Mouse (Mus musculus) embryonic facial prominence, embryonic 10.5 days (tissue): ENCODE data around the gene Ssbp2. TPM values are rescaled to one million over a fixed set of nuclear protein-coding genes. Genes with fewer than 3 reads are reported as not detected.

Experiments
- DNase-seq: peaks from one replicate; pipeline ENCODE4 v3.0.0-alpha.2; 2017; ENCODE audit warnings: low spot score
- H3K27ac ChIP-seq: fragments of 300-500 bp; sonication (generic); replicated peaks from 2 replicates; pipeline ENCODE4 v1.5.1; 2016; ENCODE audit warnings: mild to moderate bottlenecking
- H3K27me3 ChIP-seq: fragments of 300-500 bp; sonication (generic); replicated peaks from 2 replicates; pipeline ENCODE4 v1.6.1; 2016; ENCODE audit warnings: low read depth, mild to moderate bottlenecking; ENCODE audit not compliant: poor library complexity, severe bottlenecking
- H3K36me3 ChIP-seq: fragments of 300-500 bp; sonication (generic); replicated peaks from 2 replicates; pipeline ENCODE4 v1.6.1; 2016; ENCODE audit warnings: mild to moderate bottlenecking, moderate library complexity
- H3K4me1 ChIP-seq: fragments of 300-500 bp; sonication (generic); 2 replicates; pipeline ENCODE4 v1.6.1; 2016
- H3K4me3 ChIP-seq: fragments of 300-500 bp; sonication (generic); 2 replicates; pipeline ENCODE4 v1.5.1; 2016; ENCODE audit warnings: mild to moderate bottlenecking, moderate library complexity
- H3K9me3 ChIP-seq: fragments of 300-500 bp; sonication (generic); 2 replicates; pipeline ENCODE4 v1.6.1; 2016; ENCODE audit warnings: mild to moderate bottlenecking
- WGBS: fragments of 180-500 bp; shearing (Covaris S2); methylation state at CpG from one replicate; pipeline ENCODE4 v1.1.7; 2016; 5-methylcytosine and 5-hydroxymethylcytosine counted together
- polyA plus RNA-seq: library from polyadenylated mRNA; unstranded; fragments of >200 nt; fragmentation: Nextera tagmentation; extraction: Ambion mirVana; gene quantifications from 2 replicates; pipeline ENCODE4 v1.2.1, GENCODE M21; 2016

Gene Ssbp2
- polyA plus RNA-seq, 1 experiment from 2014 or later = 160 TPM

DNA sequence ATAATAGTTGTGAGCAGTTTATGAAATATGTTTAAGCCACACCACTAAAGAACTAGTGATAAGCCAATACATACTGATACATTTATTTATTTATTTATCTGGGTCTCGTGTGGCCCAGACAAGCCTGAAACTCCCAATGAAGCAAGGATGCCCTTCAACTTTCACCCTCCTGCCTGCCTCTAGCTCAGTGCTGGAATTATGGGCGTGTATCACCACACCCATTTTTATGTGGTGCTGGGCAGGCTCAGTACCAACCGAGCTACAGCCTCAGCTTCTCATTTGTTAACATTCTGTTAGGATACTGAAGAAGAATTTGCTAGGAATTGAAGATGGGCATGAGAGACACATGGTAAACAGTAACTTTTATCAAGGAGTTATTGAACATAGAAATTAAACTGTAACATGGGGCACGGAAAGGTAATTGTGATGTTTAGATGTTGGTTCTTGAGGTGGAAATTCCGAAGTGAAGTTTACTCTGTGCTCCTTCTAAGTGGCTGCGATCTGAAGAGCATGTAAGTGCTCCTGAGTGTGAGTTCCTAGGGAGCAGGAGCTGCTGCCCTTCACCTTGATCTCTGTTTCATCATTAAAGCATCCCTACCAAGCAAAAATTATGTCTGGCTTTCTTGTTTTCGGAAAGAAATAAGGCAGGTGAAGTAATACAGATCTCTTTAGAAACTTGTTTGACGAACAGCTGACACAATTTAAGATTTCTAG lies 5.1 kb downstream of the Ssbp2 start:
- no peak for DNase-seq

GRCm38 (mm10) chr13:91471566-91471965 lies 11.5 kb downstream of the Ssbp2 start:
- WGBS = 88% methylated on average over 2 of the region's 2 CpGs
- DNase-seq = no peak

More for the DNA sequence above, 5.1 kb downstream of the Ssbp2 start:
- 85% methylated on average over 8 of the region's 8 CpGs for WGBS
- H3K4me1 ChIP-seq = peaks cover 26% of the 10 kb centered on the region
- H3K27ac ChIP-seq = no peak overlapping the region
- H3K27me3 ChIP-seq = no peaks in the 10 kb centered on the region
- no peaks in the 10 kb centered on the region for H3K9me3 ChIP-seq
- H3K36me3 ChIP-seq = no peaks in the 10 kb centered on the region
- H3K4me3 ChIP-seq = no peak overlapping the region

GRCm38 (mm10) chr13:91471980-91472379 lies 11.9 kb downstream of the Ssbp2 start:
- H3K27ac ChIP-seq = no peak overlapping the region
- H3K27me3 ChIP-seq = no peaks in the 10 kb centered on the region
- H3K9me3 ChIP-seq = no peaks in the 10 kb centered on the region
- no peak for DNase-seq
- no peaks in the 10 kb centered on the region for H3K36me3 ChIP-seq
- 90% methylated on average over 2 of the region's 2 CpGs for WGBS
- no peak overlapping the region for H3K4me3 ChIP-seq
- peaks cover 4% of the 10 kb centered on the region; the same call in 1 of the 2 replicates for H3K4me1 ChIP-seq

More at GRCm38 (mm10) chr13:91471566-91471965, 11.5 kb downstream of the Ssbp2 start:
- Histone ChIP-seq H3K27ac (no peak overlapping the region), H3K4me1 (peaks cover 4% of the 10 kb centered on the region; the same call in 1 of the 2 replicates), H3K9me3 (no peaks in the 10 kb centered on the region), H3K36me3 (no peaks in the 10 kb centered on the region), H3K27me3 (no peaks in the 10 kb centered on the region), H3K4me3 (no peak overlapping the region)

GRCm38 (mm10) chr13:91473527-91473926 lies 13.4 kb downstream of the Ssbp2 start:
- no peaks in the 10 kb centered on the region for H3K9me3 ChIP-seq
- DNase-seq = no peak
- no peak overlapping the region for H3K4me3 ChIP-seq
- peaks cover 4% of the 10 kb centered on the region; the same call in 1 of the 2 replicates for H3K4me1 ChIP-seq
- H3K27ac ChIP-seq = no peak overlapping the region
- no peaks in the 10 kb centered on the region for H3K36me3 ChIP-seq
- H3K27me3 ChIP-seq = no peaks in the 10 kb centered on the region
- 76% methylated on average over 6 of the region's 6 CpGs for WGBS

DNA sequence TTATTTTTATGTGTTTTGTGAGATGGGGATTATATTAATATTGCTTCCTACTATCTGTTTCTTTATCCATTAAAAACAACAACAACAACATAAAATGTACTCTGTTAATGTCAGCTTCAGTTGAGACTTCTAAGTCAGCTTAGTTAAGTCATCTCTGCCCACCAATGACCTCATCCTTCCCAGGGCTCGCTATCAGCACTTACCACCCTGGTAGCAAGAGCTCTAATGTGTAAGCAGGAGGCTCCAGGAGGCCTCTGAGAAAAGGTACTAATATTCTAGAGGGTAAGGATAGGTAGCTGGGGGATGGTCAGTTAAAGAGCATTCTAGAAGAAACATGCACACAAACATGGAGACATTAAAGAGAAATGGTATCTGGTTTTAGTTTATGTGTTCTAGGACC lies 13.9 kb downstream of the Ssbp2 start:
- 72% methylated on average over 1 of the region's 1 CpGs for WGBS
- H3K4me3 ChIP-seq = no peak overlapping the region
- no peaks in the 10 kb centered on the region for H3K36me3 ChIP-seq
- DNase-seq = no peak
- H3K27me3 ChIP-seq = no peaks in the 10 kb centered on the region
- H3K27ac ChIP-seq = no peak overlapping the region
- H3K9me3 ChIP-seq = no peaks in the 10 kb centered on the region
- H3K4me1 ChIP-seq = peaks cover 4% of the 10 kb centered on the region; the same call in 1 of the 2 replicates

- no peaks in the 10 kb centered on the region for H3K9me3 ChIP-seq
- no peak for DNase-seq
- H3K4me3 ChIP-seq = no peak overlapping the region
- peaks cover 4% of the 10 kb centered on the region; the same call in 1 of the 2 replicates for H3K4me1 ChIP-seq
- H3K27me3 ChIP-seq = no peaks in the 10 kb centered on the region
- H3K27ac ChIP-seq = no peak overlapping the region
- 0 out of 2 replicates have a peak, but pooled peaks cover 5% of the 10 kb centered on the region for H3K36me3 ChIP-seq
Measured at GRCm38 (mm10) chr13:91475888-91476287, 15.8 kb downstream of the Ssbp2 start.

DNA sequence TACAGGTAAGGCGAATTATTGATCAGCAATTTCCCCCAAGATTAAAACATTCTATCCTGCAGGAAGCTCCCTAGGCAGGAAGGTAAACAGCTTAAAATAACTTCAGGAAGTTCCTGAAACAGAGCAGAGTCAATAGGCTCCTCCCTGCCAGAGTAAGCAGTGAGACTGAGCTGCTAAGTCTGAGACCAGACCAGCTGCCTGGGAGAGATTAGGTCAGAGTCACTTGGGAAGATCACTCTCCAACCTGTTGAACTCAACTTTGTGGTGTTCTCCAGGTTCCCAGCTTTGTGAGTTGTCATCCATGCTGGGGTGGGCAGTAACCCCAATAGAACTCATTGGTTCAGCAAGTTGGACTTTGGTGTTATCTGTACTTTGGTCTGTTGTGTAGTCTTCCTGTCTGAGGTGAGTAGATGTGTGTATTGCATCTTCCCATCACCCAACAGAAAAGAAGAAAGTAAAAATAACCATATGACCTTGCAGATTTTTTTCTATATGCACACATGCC lies 16.6 kb downstream of the Ssbp2 start:
- H3K9me3 ChIP-seq = no peaks in the 10 kb centered on the region
- H3K4me3 ChIP-seq = no peak overlapping the region
- H3K27ac ChIP-seq = no peak overlapping the region
- H3K27me3 ChIP-seq = no peaks in the 10 kb centered on the region
- WGBS = 89% methylated on average over 1 of the region's 1 CpGs
- DNase-seq = no peak
- 0 out of 2 replicates have a peak, but pooled peaks cover 5% of the 10 kb centered on the region for H3K36me3 ChIP-seq
- H3K4me1 ChIP-seq = peaks cover 4% of the 10 kb centered on the region; the same call in 1 of the 2 replicates

DNA sequence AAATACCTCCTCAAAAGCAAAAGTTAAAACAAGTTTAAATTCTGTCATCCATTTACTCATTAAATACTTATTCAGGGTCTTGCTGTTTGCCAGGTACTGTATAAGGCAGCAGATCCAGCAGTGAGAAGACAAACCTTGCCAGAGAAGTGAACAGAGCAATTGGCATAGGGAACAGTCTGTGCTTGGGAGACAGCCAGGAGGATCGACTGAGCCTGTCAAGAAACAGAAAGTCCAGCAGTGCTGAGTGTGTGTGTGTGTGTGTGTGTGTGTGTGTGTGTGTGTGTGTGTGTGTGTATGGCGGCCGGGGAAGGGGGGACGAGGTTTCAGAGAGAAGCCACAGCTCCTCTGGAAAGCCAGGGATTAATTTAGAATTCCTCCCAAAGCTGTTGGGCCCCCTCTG lies 17.9 kb downstream of the Ssbp2 start:
- Histone ChIP-seq H3K36me3 (0 out of 2 replicates have a peak, but pooled peaks cover 5% of the 10 kb centered on the region), H3K4me1 (peaks cover 4% of the 10 kb centered on the region; the same call in 1 of the 2 replicates), H3K9me3 (no peaks in the 10 kb centered on the region), H3K27me3 (no peaks in the 10 kb centered on the region), H3K27ac (no peak overlapping the region), H3K4me3 (no peak overlapping the region)
- DNase-seq = no peak
- 48% methylated on average over 4 of the region's 4 CpGs for WGBS

- no peak for DNase-seq
- H3K27me3 ChIP-seq = no peaks in the 10 kb centered on the region
- H3K27ac ChIP-seq = no peak overlapping the region
- H3K4me3 ChIP-seq = no peak overlapping the region
- H3K4me1 ChIP-seq = no peaks in the 10 kb centered on the region
- 0 out of 2 replicates have a peak, but pooled peaks cover 5% of the 10 kb centered on the region for H3K36me3 ChIP-seq
- 84% methylated on average over 1 of the region's 1 CpGs for WGBS
- H3K9me3 ChIP-seq = no peaks in the 10 kb centered on the region
Measured at GRCm38 (mm10) chr13:91484303-91484702, 24.2 kb downstream of the Ssbp2 start.

- 84% methylated on average over 4 of the region's 4 CpGs for WGBS
- DNase-seq = no peak
- no peak overlapping the region for H3K4me3 ChIP-seq
- H3K27me3 ChIP-seq = no peaks in the 10 kb centered on the region
- H3K9me3 ChIP-seq = no peaks in the 10 kb centered on the region
- H3K4me1 ChIP-seq = no peaks in the 10 kb centered on the region
- no peak overlapping the region for H3K27ac ChIP-seq
- H3K36me3 ChIP-seq = peaks cover 14% of the 10 kb centered on the region
Measured at GRCm38 (mm10) chr13:91492133-91492532, 32.0 kb downstream of the Ssbp2 start.

GRCm38 (mm10) chr13:91497055-91497454 lies 37.0 kb downstream of the Ssbp2 start:
- DNase-seq = no peak
- Histone ChIP-seq H3K9me3 (no peaks in the 10 kb centered on the region), H3K4me3 (no peak overlapping the region)

GRCm38 (mm10) chr13:91501735-91502134 lies 41.7 kb downstream of the Ssbp2 start:
- H3K27ac ChIP-seq = no peak overlapping the region
- H3K27me3 ChIP-seq = no peaks in the 10 kb centered on the region
- whole genome bisulfite sequencing = 91% methylated on average over 3 of the region's 3 CpGs
- DNase-seq = no peak
- no peaks in the 10 kb centered on the region for H3K9me3 ChIP-seq
- peaks cover 18% of the 10 kb centered on the region for H3K36me3 ChIP-seq
- H3K4me1 ChIP-seq = peaks cover 10% of the 10 kb centered on the region; the same call in 1 of the 2 replicates
- H3K4me3 ChIP-seq = no peak overlapping the region

More at GRCm38 (mm10) chr13:91497055-91497454, 37.0 kb downstream of the Ssbp2 start:
- Histone ChIP-seq H3K27me3 (no peaks in the 10 kb centered on the region), H3K27ac (no peak overlapping the region), H3K36me3 (peaks cover 28% of the 10 kb centered on the region), H3K4me1 (peaks cover 10% of the 10 kb centered on the region; the same call in 1 of the 2 replicates)
- WGBS = 84% methylated on average over 3 of the region's 3 CpGs
